Mouse (Mus musculus) bone marrow macrophage, adult 2 months (primary cell): ENCODE measurements around the gene Arhgap6.

Source experiments
- CTCF ChIP-seq: IDR thresholded peaks from 2 replicates; pipeline ENCODE4 v1.5.1; 2012; ENCODE audit warnings: low read depth, mild to moderate bottlenecking, low read length, moderate library complexity
- POLR2A ChIP-seq: IDR thresholded peaks from 2 replicates; pipeline ENCODE4 v1.6.1; 2012; ENCODE audit warnings: mild to moderate bottlenecking, low read depth, low read length, borderline replicate concordance

GRCm38 (mm10) chrX:169153805-169154204, 358.9 kb downstream of the Arhgap6 start:
- TF ChIP-seq POLR2A: no peak
- TF ChIP-seq CTCF: no peak
